Mouse (Mus musculus): ENCODE results near the gene Tmem270. TPM values are rescaled to one million over a fixed set of nuclear protein-coding genes. Genes with fewer than 3 reads are reported as not detected.

Gene Tmem270
- total and polyA plus RNA-seq, 3 experiments: not detected

DNA sequence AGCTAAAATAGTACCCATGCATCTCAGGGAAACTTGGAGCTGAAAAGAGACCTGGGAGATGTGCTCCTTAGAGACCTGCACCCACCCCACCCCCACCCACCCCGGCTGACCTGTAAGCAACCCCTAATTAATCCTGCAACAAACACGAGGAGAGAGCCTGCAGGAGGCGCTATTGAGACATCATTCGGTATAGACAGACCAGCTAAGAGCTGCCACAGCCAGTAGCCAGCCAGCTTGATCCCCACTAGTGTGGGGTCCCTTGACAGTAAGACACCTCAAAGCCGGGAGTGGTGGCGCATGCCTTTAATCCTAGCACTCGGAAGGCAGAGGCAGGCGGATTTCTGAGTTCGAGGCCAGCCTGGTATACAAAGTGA lies 26.4 kb upstream of the Tmem270 start:
- WGBS: 43% methylated on average over 9 of the region's 9 CpGs
- intact Hi-C loops (cut with DNase I): loop anchor here (2.0 kb wide), 1 partner anchor 32 kb away; no protein-coding TSS in a partner anchor
- H3K4me3 ChIP-seq: peak overlapping the region; percentile 74

GRCm38 (mm10) chr5:134932179-134932902 lies 25.8 kb upstream of the Tmem270 start, which contains the start of gene Mettl27:
TSS of gene Mettl27 (plus strand) at chr5:134932368.
- peak; percentile 86 to 91 for DNase-seq
- Histone ChIP-seq H3K27ac (peak within 1 kb of the TSS; percentile 78), H3K9ac (ENCODE audit: low read depth, low read length) (peak within 1 kb of the TSS; percentile 82), H3K4me1 (ENCODE audit: control insufficient read depth, insufficient read depth, low read length) (no peaks in the 10 kb centered on the region), H3K79me2 (replicated peaks; ENCODE audit: control insufficient read depth, insufficient read depth, low read length) (no peaks in the 10 kb centered on the region), H3K4me3 (peak within 1 kb of the TSS; percentile 74), H3K36me3 (ENCODE audit: control insufficient read depth, insufficient read depth, low read length) (no peaks in the 10 kb centered on the region), H3K27me3 (ENCODE audit: control insufficient read depth, insufficient read depth, low read length) (no peaks in the 10 kb centered on the region)
- intact Hi-C loops (cut with DNase I): loop anchor here (2.0 kb wide), 1 partner anchor 32 kb away; no protein-coding TSS in a partner anchor
- under 1% methylated on average over 41 of the region's 41 CpGs for WGBS
- TF ChIP-seq CTCF (IDR thresholded peaks at IDR 0.05) (no peak), EP300 (IDR thresholded peaks at IDR 0.05; ENCODE audit: insufficient read depth, low read depth, low read length) (no peak), POLR2A (IDR thresholded peaks at IDR 0.05; ENCODE audit: insufficient read depth, low read depth, low read length) (no peak)

More for the DNA sequence above, 26.4 kb upstream of the Tmem270 start:
- Histone ChIP-seq H3K9ac (ENCODE audit: low read depth, low read length) (no peak overlapping the region), H3K36me3 (ENCODE audit: control insufficient read depth, insufficient read depth, low read length) (no peaks in the 10 kb centered on the region), H3K79me2 (replicated peaks; ENCODE audit: control insufficient read depth, insufficient read depth, low read length) (no peaks in the 10 kb centered on the region), H3K27ac (no peak overlapping the region; the same call in 1 of the 2 replicates), H3K27me3 (ENCODE audit: control insufficient read depth, insufficient read depth, low read length) (no peaks in the 10 kb centered on the region), H3K4me1 (ENCODE audit: control insufficient read depth, insufficient read depth, low read length) (no peaks in the 10 kb centered on the region)
- TF ChIP-seq CTCF (IDR thresholded peaks at IDR 0.05) (peak; percentile 56), EP300 (IDR thresholded peaks at IDR 0.05; ENCODE audit: insufficient read depth, low read depth, low read length) (no peak), POLR2A (IDR thresholded peaks at IDR 0.05; ENCODE audit: insufficient read depth, low read depth, low read length) (no peak)
- DNase-seq: peak; percentile 47 to 53

- intact Hi-C loops (cut with DNase I): no loop called here
- no peak for DNase-seq
- WGBS: 83% methylated on average over 2 of the region's 2 CpGs
Measured at GRCm38 (mm10) chr5:134929988-134930387, 23.5 kb upstream of the Tmem270 start.

GRCm38 (mm10) chr5:134926726-134927125 lies 20.2 kb upstream of the Tmem270 start:
- Histone ChIP-seq H3K9ac (ENCODE audit: low read depth, low read length) (no peak overlapping the region), H3K27ac (no peak overlapping the region), H3K27me3 (ENCODE audit: control insufficient read depth, insufficient read depth, low read length) (no peaks in the 10 kb centered on the region), H3K4me1 (ENCODE audit: control insufficient read depth, insufficient read depth, low read length) (no peaks in the 10 kb centered on the region), H3K4me3 (no peak overlapping the region), H3K36me3 (ENCODE audit: control insufficient read depth, insufficient read depth, low read length) (no peaks in the 10 kb centered on the region), H3K79me2 (replicated peaks; ENCODE audit: control insufficient read depth, insufficient read depth, low read length) (no peaks in the 10 kb centered on the region)
- 79% methylated on average over 4 of the region's 4 CpGs for WGBS
- no peak for DNase-seq
- intact Hi-C loops (cut with DNase I): no loop called here
- TF ChIP-seq EP300 (IDR thresholded peaks at IDR 0.05; ENCODE audit: insufficient read depth, low read depth, low read length): no peak
- no peak for TF ChIP-seq CTCF (IDR thresholded peaks at IDR 0.05)
- TF ChIP-seq POLR2A (IDR thresholded peaks at IDR 0.05; ENCODE audit: insufficient read depth, low read depth, low read length): no peak

More at GRCm38 (mm10) chr5:134929988-134930387, 23.5 kb upstream of the Tmem270 start:
- Histone ChIP-seq H3K27ac (no peak overlapping the region), H3K36me3 (ENCODE audit: control insufficient read depth, insufficient read depth, low read length) (no peaks in the 10 kb centered on the region), H3K79me2 (replicated peaks; ENCODE audit: control insufficient read depth, insufficient read depth, low read length) (no peaks in the 10 kb centered on the region), H3K27me3 (ENCODE audit: control insufficient read depth, insufficient read depth, low read length) (no peaks in the 10 kb centered on the region), H3K4me3 (no peak overlapping the region), H3K4me1 (ENCODE audit: control insufficient read depth, insufficient read depth, low read length) (no peaks in the 10 kb centered on the region), H3K9ac (ENCODE audit: low read depth, low read length) (no peak overlapping the region)
- TF ChIP-seq EP300 (IDR thresholded peaks at IDR 0.05; ENCODE audit: insufficient read depth, low read depth, low read length) (no peak), CTCF (IDR thresholded peaks at IDR 0.05) (no peak), POLR2A (IDR thresholded peaks at IDR 0.05; ENCODE audit: insufficient read depth, low read depth, low read length) (no peak)

DNA sequence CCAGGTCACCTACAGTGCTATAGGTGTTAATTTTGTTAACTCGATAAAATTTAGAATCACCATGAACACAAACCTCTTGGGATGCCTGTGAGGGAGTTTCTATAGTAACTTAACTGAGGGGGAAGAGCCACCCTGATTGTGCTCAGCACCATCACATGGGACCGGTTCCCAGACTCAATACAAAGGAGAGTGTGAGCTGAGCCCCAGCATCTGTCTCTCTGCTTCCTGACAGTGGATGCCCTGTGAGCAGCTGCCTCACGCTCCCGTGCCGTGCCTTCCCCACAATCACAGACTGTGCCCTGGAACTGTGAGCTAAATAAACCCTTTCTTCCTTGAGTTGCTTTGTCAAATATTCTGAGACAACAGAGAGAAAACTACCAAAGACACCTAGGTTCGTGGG lies 16.6 kb upstream of the Tmem270 start:
- H3K4me1 ChIP-seq (ENCODE audit: control insufficient read depth, insufficient read depth, low read length): no peaks in the 10 kb centered on the region
- H3K9ac ChIP-seq (ENCODE audit: low read depth, low read length): no peak overlapping the region
- no peak for DNase-seq
- WGBS: 54% methylated on average over 6 of the region's 6 CpGs
- no peaks in the 10 kb centered on the region for H3K36me3 ChIP-seq (ENCODE audit: control insufficient read depth, insufficient read depth, low read length)
- no peak for TF ChIP-seq EP300 (IDR thresholded peaks at IDR 0.05; ENCODE audit: insufficient read depth, low read depth, low read length)
- H3K4me3 ChIP-seq: no peak overlapping the region
- no peak overlapping the region for H3K27ac ChIP-seq
- no peaks in the 10 kb centered on the region for H3K27me3 ChIP-seq (ENCODE audit: control insufficient read depth, insufficient read depth, low read length)
- intact Hi-C loops (cut with DNase I): no loop called here
- H3K79me2 ChIP-seq (replicated peaks; ENCODE audit: control insufficient read depth, insufficient read depth, low read length): no peaks in the 10 kb centered on the region

DNA sequence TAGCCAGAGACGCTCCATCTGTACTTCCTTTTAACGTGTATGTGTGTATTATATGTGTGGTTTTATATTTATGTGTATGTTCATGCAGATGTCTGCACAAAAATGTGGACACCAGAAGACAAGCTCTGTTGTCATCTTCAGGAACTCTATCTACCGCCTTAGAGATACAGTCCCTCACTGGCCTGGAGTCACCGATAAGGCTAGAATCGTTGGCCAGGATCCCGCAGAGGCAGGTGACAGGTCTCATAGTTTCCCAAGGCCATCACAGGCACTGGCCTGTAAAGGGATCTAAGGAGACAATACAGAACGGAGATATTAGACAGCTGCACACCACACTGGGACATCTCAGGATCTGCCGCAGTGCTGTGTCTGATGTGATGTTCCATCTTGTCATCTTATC lies 14.6 kb upstream of the Tmem270 start:
- intact Hi-C loops (cut with DNase I): no loop called here
- 86% methylated on average over 8 of the region's 8 CpGs for WGBS
- no peak overlapping the region for H3K27ac ChIP-seq
- no peaks in the 10 kb centered on the region for H3K79me2 ChIP-seq (replicated peaks; ENCODE audit: control insufficient read depth, insufficient read depth, low read length)
- no peaks in the 10 kb centered on the region for H3K36me3 ChIP-seq (ENCODE audit: control insufficient read depth, insufficient read depth, low read length)
- H3K9ac ChIP-seq (ENCODE audit: low read depth, low read length): no peak overlapping the region
- no peak for DNase-seq
- H3K27me3 ChIP-seq (ENCODE audit: control insufficient read depth, insufficient read depth, low read length): no peaks in the 10 kb centered on the region
- no peak overlapping the region for H3K4me3 ChIP-seq
- TF ChIP-seq EP300 (IDR thresholded peaks at IDR 0.05; ENCODE audit: insufficient read depth, low read depth, low read length) (no peak), POLR2A (IDR thresholded peaks at IDR 0.05; ENCODE audit: insufficient read depth, low read depth, low read length) (no peak), CTCF (IDR thresholded peaks at IDR 0.05) (no peak)
- H3K4me1 ChIP-seq (ENCODE audit: control insufficient read depth, insufficient read depth, low read length): no peaks in the 10 kb centered on the region

Data from heart, adult 2 months (tissue).